Mouse (Mus musculus): ENCODE data around the gene Dph2.

The Dph2 gene

DNA sequence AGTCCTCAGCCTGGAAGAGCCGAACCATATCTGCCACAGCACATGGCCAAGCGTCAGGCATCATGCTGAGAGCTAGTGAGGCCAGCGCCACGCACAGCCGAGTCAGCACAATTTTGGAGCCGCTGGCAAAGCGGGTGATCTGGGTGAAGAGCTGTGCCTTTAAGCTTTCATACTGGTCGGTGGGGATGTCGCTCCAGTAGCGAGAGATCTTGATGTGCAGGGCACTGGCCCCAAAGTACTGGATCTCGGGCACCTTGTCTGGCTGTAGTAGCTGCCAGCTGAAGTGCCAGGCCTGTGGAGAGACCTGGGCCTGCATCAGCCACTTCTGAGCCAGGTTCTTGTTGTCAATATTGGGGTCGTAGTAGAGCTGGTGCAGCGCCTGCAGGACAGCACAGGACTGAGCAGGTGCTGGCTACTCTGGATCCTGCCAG lies 20.3 kb upstream of the Dph2 start:
- DNase-seq (ENCODE audit: low read depth, low spot score) = no peak

DNA sequence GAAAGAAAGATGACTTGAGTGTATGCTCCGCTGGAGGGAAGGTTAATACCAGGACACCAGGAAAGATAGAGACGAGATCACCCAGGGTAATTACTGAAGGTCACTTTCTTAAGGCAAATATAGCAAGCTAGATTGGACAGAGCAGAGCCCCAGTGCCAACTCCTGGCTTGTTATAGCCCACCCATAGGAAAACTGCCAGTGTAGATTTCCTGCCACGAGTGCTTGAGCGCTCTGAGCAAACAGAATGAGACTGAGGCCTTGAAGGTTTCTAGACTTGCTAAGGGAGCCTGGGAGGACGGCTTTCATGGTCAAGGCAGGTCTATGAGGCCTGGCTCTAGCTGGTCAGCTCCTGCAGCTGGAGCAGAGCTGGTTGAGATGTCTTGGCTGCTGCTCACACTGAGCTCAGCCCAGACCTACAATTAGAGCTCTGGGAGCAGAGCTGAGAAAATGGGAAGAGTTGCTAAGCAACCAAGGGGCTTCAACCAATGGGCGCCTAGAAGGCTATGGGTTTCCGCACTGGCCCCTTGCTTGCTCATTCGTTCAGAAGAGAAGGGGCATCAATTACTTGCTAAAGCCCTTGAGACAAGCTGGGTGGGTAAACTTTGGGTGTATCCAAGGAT lies 17.1 kb upstream of the Dph2 start:
- no peak for DNase-seq (ENCODE audit: low read depth, low spot score)

DNA sequence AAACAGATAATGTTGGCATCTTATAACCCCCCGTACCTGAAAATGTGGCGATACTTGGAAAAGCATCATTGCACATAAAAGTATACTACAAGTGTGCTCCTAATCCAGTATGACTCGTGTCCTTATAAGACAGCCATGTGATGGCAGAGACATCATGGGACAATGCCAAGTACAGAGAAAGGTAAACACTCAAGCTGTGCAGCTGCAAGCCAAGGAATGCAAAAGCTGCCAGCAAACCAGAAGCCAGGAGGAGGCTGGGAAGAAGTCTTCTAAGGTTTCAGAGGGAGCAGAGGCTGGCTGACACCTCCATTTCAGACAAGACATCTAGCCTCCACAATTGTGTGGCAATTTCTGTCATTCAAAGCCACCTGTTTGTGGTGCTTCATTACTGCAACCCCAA lies 14.4 kb upstream of the Dph2 start:
- no peak for DNase-seq (ENCODE audit: low read depth, low spot score)

DNA sequence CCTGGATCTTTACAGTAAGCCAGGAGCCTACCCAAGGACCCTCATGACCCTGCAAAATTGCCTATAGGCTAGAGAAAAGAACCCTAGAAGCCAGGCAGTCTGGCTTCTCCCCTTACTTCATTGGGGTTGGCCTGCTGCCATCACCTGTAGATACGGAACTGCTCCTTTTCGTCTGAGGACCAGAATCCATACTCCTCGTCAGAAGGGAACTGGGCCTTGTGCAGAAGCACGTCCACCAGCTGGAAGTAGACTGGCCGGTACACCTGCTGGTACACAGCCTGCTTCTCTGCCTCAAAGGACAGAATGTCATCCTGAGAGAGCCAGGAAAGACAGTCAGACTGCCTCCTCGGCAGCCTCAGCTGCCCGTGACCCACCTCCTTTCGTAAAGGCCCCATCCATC lies 12.9 kb upstream of the Dph2 start:
- no peak for DNase-seq (ENCODE audit: low read depth, low spot score)

DNA sequence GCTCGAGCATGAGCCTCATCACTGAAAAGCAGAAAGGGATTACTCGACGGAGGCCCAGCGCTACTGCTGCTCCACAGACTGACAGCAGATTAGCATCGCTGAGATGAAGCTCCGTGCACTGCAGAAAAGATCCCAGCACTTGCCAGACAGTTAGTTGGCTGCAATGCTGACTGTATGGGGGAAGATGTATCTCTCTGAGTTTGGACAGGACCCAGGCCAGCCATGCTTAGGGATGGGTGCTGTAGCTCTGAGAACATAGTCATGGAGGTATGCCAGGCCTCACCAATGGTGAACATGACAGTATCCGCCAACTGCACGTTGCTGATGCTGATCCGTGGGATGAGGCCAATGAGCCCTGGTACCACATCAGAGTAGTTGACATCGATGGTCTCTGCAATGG lies 12.3 kb upstream of the Dph2 start:
- no peak for DNase-seq (ENCODE audit: low read depth, low spot score)

DNA sequence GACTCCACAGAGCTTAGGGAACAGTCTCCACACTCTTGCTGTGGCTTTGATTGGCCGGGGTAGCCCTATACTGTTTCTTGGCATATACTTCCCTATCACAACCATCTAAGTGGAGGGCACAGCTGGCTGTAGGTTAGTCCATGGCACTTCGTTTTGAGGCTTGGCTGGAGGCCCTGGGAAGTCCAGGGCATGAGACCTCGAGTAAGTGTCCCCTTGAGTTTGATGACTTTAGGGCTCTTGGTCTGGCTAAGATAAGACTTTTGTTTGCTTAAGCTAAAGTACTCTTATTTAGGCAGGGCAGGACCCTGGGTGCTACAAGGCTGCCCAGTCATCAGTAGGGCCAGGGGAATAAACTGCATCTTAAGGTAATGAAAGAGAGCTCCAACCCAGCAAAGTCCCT lies 6.3 kb upstream of the Dph2 start:
- DNase-seq (ENCODE audit: low read depth, low spot score) = no peak

DNA sequence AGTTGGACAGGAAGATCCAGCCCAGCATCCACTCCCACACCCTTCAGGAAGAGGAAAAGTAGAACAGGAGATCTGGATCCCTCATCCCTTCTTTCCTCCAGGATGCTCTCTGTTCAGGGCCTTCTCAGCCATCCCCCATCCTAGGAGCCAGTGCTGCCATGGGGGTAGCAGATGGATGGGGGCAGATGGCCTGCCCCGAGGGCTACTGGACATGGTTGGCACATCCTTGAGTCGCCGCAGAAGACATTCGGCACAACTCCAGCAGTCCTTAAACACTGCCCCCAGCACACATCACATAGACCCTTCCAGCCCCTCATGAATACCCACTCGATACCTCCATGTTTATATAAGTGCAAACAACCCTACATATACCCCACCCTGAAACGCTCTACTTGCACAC lies 4.2 kb upstream of the Dph2 start:
- DNase-seq (ENCODE audit: low read depth, low spot score) = no peak

DNA sequence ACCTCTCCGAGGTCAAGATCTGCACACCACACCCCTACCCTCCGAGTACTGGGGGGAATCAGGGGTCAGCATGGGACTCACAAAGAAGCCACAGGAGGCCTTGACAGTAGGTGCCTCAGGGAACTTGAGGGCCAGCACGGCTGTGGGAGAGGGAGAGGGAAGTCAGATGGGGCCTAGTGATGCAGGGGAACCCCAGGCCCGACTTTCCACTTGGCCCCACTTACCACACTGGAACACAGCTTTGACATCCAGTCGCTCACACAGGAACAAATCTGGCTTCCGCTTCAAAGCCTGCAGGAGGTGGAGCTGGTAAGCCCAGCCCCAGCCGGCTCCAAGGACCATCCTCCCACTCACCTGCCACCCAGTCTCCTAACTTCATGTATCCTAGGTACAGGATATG lies 3.5 kb upstream of the Dph2 start:
- no peak for DNase-seq (ENCODE audit: low read depth, low spot score)

DNA sequence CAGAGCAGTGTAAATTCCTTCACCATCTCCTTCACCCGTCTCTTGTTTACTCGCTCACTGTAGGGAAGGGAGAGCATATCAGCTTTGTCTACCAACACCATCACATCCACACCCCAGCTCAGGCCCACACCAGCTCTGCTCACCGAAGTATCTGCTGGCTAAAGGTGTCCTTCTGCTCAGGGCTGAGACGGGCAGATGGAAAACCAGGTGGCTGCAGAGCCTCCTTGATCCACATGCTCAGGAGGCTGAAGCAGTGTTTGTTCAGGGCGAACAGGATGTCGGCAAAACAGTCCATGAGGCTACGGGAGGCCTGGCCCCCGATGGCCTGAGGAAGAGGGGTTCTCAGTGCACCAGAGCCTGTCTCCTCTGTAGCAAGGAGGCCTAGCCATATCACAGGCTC lies 2.8 kb upstream of the Dph2 start:
- DNase-seq (ENCODE audit: low read depth, low spot score) = no peak

DNA sequence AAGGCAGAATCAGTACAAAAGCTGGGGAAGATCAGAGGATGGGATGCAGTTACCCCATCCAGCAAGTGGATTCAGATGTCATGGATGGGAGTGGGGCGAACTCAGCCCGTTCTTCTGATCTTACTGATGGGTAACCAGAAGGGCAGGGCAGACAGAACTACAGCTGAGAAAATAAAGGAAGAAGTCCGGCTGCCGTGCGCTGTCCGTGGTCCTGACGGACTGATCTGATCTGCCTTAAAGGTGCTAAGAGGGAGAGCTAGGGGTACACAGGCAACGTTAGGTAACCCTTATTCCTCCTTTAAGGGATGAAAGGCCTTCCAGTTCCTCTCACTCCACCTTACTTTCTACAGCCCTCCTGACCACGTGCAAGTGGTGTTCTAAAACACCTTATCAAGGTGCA lies 1.5 kb upstream of the Dph2 start:
- DNase-seq (ENCODE audit: low read depth, low spot score) = peak; percentile 71

DNA sequence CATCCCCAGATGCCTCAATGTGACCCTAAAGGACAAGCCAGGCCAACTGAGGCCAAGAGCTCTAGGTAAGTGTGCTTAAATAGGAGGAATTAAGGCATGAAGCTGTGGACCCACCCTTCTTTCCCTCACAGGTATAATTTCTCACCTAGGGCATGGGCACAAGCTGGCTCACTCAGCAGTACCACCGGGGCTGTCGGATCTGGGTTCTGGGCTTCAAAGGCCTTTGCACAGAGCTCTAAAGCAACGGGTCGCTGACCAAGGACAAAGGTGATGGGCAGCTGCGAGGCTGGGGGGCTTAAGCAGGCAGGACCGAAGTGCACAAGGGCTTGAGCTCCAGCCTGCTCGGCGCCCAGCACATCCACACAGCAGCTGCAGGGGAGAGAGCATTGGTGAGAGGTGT lies 1.1 kb downstream of the Dph2 start:
- no peak for DNase-seq (ENCODE audit: low read depth, low spot score)

DNA sequence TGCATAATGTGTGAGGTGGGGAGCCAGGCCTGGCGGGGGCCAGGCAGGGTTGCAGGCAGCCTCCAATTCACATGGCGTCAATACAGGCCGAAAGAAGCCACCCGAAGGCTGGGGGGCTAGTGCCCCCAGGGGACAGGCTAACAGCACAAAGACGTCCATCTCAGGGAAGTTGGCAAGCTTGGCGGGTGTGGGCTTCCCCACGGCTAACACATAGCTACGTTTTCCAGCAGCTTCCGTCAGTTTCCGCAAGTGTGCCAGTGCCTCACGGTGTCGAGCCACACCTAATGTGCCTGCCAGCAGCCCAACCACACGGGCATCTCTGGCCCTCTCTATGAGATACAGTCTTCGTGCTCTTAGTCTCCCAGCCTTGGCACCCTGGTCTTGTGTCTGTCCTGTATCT lies 1.8 kb downstream of the Dph2 start:
- no peak for DNase-seq (ENCODE audit: low read depth, low spot score)

DNA sequence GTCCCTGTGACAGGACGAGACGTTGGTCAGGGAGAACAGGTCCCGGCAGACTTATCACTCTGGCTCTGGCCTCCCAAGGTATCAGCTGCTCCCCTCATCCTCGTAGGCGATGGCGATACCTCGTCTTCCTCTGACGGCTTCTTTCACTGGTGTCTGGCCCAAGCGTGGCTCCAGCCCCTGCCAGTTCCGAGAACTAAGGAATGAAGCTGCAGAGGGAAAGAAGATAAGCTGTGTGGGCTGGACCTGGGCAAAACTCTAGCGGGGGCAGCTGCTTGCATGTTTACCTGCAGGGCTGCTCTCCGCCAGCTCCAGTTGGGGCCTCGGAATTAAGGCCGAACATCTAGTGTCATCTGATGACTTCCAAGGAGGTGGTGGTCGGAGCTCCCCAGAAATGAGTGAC lies 2.4 kb downstream of the Dph2 start:
- DNase-seq (ENCODE audit: low read depth, low spot score) = no peak

DNA sequence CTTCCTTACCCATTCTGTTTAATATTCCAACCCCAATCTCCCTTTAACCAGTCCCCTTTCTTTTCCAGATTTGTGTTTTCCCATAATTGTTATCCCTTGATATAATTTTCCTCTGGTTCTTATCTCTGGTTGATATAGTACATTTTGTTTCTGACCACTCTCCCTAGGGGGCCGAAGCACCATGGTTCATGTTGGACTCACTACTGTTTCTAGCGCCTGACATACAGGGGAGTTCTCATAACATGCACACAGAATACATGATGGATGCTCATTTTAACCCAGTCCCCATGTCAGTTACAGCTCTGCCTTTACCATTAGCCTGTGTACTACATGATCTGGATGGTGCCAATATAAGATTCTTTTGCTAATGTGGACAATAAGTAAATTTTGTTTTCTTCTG lies 3.9 kb downstream of the Dph2 start:
- no peak for DNase-seq (ENCODE audit: low read depth, low spot score)

DNA sequence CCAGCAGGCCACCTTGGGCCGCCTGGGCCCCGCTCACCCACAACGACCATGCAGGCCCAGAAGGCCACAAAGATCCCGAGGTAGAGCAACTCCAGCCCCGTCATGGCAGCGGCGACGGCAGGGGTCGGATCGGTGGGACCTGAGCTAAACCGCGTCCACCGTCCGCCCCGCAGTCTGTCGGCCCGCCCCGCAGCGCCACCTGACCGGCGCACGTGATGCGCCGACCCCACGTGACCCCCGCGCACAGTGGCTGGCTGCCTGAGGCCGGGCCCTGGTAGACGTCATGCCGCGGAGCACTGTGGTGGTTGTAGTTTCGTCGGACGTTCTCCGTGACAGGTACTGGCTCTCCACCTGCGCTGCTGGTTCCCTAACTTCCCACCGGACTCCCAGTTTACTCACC lies 4.7 kb downstream of the Dph2 start, which contains the start of gene Atp6v0b:
Gene Atp6v0b (minus strand): TSS at position 201 of the 400 bp plus-strand sequence.
- peak; percentile 91 for DNase-seq (ENCODE audit: low read depth, low spot score)

DNA sequence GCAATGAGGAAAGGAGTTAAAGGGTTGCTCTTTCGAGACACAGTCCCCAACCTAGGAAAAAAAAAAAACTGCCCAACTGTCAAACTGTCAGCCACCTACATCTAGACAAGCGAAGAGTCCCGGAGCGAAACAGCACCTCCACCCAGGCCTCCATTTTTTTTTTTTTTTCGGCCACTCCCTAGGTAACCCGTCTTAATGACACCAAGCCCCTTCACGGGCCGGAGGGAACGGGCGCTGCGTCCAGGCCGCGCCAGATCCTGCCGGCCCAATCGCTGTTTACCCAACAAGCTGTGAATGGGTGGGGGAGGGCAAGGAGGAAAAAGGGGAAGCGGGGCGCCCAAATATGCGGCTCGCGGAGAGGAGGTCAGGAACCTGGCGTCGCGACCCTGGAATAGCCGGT lies 5.2 kb downstream of the Dph2 start:
- no peak for DNase-seq (ENCODE audit: low read depth, low spot score)

DNA sequence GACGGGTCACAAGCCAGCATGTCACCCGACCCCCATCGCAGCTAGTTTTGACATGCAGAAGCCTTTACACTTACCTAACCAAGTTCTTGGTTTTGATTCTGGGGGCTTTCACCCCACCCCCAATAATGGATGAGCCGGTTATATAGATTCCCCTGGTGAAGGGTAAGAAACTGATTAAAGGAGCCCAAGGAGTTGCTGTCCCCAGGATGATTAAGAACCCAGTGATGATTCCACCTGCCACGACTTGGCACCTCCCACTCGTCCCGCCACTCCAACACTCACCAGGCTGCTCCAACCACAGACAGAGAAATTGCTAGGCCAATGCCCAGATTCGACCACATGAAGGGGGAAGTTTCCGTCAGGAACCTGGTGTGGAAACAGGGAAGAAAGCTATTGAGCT lies 5.8 kb downstream of the Dph2 start:
- no peak for DNase-seq (ENCODE audit: low read depth, low spot score)

DNA sequence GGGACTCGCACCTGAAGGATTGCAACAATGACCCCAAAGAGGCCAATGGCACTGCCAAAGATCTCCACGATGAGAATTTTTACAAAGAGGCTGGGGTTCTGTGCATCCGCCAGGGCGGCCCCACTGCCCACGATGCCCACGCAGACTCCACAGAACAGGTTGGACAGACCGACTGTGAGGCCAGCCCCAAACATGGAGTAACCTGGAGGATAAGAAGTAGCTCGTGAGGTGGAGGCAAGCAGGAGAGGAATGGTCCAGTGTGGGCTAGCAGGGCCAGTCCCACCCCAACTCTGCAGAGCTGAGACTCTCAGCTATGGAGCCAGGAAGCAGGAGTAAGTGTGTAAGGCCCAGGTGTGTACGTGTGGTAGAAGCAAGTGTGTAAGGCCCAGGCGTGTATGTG lies 6.7 kb downstream of the Dph2 start:
- DNase-seq (ENCODE audit: low read depth, low spot score) = no peak

DNA sequence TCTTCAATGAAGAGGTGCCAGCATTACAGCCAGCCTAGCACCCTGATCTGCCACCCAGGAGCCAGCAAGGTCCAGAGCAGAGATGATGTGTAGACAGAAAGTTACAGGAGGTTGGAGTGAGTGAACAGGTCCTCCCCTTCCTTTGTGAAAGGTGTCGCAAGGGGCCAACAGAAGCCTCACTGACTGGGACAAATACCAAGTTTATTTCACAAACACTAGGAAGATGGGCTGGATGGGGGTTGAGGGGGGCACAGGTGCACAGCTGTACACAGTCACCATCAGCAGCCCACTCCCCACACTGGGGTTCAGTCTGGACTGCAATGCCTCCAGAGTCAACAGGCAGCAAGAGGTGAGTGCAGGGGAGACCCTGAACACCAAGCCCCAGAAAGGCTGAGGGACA lies 7.7 kb downstream of the Dph2 start:
- DNase-seq (ENCODE audit: low read depth, low spot score) = no peak

DNA sequence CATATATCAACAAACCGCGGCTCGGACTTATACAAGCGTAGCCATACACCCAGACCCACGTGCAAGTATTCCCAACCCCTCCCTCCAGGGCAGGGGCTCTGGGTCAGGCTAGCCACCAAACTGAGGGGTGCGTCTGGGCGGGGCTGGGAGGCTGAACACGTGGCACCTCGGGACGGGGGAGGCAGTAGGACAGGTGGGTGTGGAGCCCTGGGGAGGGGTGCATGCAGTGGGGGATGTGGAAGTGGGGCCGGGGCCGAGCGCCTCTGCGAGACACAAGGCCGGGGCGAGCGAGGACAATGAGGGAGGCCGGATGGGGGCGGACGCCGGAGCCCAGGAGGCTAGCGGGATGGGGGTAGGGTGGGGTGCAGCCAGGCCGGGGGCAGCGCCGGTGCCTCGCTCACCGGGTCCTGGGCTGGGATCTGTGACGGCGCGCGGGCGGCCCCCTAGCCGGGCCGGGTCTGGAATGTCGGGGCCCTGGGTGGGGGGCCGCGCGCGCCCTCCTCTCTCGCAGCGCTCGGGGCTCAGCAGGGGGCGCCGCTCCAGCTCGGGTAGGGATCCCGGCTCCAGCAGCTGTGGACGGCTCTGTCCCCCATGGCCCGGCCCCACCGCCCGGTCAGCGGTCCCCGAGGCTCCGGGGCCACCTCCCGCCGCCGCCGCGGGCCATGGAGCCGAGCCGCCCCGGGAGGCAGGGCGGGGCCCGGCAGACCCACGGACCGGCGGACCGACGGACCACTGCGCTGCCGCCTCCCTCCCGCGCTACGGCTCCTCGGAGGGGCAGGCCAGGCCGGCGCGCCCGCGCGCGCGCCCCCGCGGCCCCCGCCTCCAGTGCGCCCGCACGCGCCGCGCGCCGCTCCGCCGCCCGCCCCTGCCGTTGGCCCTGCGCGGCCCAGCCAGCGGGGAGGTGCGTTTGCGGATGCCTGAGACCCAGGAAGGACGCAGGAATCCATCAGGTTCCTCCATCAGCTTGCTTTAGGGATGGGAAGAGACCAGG lies 8.8 kb downstream of the Dph2 start, which contains the start of gene B4galt2:
Gene B4galt2 (minus strand): TSS at position 787 of the 991 bp plus-strand sequence.
- peak; percentile 54 for DNase-seq (ENCODE audit: low read depth, low spot score)

DNA sequence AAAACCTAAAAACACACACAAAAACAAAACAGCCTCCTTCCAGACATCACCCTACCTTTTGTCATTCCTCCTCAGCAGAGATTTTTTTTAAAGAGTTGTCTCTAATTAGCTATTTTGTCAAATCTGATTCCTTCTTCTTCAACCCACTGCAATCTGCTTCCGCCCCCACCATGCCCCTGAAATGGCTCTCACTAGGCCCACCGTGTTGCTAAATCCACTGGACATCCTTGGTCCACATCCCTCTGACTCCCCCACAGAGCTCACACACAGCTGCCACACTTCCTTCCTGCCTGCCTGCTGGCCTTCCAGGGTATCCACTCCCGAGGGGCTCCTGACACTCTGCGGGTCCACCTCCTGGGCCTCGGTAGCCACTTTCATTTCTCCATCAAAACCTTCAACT lies 13.1 kb downstream of the Dph2 start:
- DNase-seq (ENCODE audit: low read depth, low spot score) = no peak

DNA sequence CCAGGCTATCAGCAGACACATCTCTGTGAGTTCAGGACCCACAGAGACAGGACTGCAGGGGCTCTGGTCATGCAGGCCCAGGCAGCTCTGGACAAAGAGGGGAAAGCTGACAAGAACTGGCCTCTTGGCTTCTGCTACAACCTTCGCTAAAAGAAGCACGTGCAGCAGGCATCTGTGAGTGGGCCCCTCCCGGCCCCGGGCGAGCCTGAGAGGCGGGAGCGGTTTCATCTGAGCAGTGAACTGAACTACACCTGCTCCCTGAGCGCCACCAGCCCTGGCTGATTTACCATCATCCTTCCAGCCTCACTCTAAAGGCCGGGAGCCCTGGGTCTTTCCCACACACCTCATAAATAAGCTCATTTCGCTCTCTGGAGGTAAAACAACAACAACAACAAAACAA lies 13.5 kb downstream of the Dph2 start:
- no peak for DNase-seq (ENCODE audit: low read depth, low spot score)

DNA sequence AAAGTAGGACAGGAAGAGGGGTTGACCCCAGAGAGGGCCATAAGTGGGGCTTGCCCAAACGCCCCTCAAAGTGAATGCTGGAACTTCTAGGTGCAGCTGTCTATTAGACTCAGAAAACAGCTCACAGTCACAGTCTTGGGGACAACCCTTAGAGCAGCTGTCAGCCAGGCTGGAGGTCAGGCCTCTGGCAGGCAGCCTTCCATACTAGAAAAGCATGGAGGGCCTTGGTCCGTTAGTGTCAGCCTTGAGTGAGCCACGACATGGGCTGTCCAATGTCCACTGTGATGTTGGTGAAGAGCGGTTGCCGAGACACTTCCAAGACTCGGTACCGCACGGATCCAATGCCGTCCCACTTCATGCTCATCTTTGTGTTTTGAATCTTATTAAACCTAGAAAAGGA lies 18.2 kb downstream of the Dph2 start:
- no peak for DNase-seq (ENCODE audit: low read depth, low spot score)
